Mouse (Mus musculus) spleen, adult 10 weeks (tissue): ENCODE data around the gene Gm20738. TPM values are rescaled to one million over a fixed set of nuclear protein-coding genes. Genes with fewer than 3 reads are reported as not detected.

Experiments
- polyA plus RNA-seq: library from polyadenylated mRNA; stranded (reverse); fragments of 350-450 nt; fragmentation: Illumina TruSeq; extraction: RNeasy Lipid Tissue Mini Kit (QIAGEN cat#74804); gene quantifications from one replicate; pipeline ENCODE4 v1.2.3, GENCODE M21; 2015; ENCODE audit warnings: low replicate concordance; ENCODE audit not compliant: insufficient read depth

Gm20738 gene
- polyA plus RNA-seq, result not detected

GRCm38 (mm10) chrY:37957511-37957910 lies at the start of gene Gm20738:
Gm20738 (plus strand) TSS chrY:37957811.

